Mouse (Mus musculus) liver, embryonic 14.5 days (tissue): ENCODE measurements around the gene Tex19.1.

ENCODE experiments used
- CTCF ChIP-seq: IDR thresholded peaks from 2 replicates; pipeline ENCODE4 v1.5.1; 2016; ENCODE audit warnings: antibody characterized with exemption, low read depth, control low read depth
- EP300 ChIP-seq: IDR thresholded peaks from 2 replicates; pipeline ENCODE4 v1.6.1; 2016; ENCODE audit warnings: antibody characterized with exemption, low read depth

DNA sequence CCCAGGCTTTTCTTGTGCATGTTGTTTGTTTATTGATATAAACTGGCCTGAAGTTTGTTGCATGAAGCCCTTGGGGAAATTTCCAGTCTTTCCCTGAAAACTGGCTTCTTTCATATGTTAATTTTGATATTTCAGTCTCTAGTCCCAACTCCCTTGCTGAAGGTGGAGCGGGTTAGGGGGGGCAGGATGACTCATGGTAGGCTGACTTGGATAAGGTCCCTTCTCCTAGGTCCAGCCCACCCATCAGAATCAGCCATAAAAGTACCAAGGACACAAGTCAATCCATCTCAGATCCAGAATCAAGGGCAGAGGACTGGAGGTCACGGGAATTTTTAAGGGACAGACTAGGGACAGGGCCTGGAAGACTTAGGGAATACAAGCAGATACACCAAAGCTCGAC lies 34.9 kb upstream of the Tex19.1 start:
- TF ChIP-seq CTCF, result no peak
- TF ChIP-seq EP300, result no peak
